Mouse (Mus musculus) MEL (cell line): ENCODE data around the gene Tubgcp6. TPM values are rescaled to one million over a fixed set of nuclear protein-coding genes. Genes with fewer than 3 reads are reported as not detected.

ENCODE experiments used
- DNase-seq: peaks from one replicate; pipeline ENCODE4 v3.0.0; 2011; ENCODE audit warnings: low read depth, low spot score
- H3K27ac ChIP-seq: 2 replicates; pipeline ENCODE4 v1.5.1; 2012; ENCODE audit warnings: low read depth, mild to moderate bottlenecking, control low read depth, low read length, moderate library complexity; ENCODE audit not compliant: control insufficient read depth
- H3K27me3 ChIP-seq, 2 experiments: fragments of 150-350 bp in 1 of 2; sonication (generic) in 1 of 2; 2 replicates each; pipeline ENCODE4 v1.6.1; 2012; ENCODE audit warnings: low read length in 2 of 2, mild to moderate bottlenecking in 2 of 2, improper control_type of control experiment in 1 of 2, moderate library complexity in 1 of 2; ENCODE audit not compliant: insufficient read depth in 2 of 2, control insufficient read depth in 1 of 2
- H3K36me3 ChIP-seq, 2 experiments: 2 replicates each; pipeline ENCODE4 v1.6.1; 2012 to 2014; ENCODE audit warnings: low read length in 2 of 2, improper control_type of control experiment in 1 of 2, inconsistent platforms in 1 of 2, mild to moderate bottlenecking in 1 of 2; ENCODE audit not compliant: insufficient read depth in 2 of 2, control insufficient read depth in 1 of 2
- H3K4me1 ChIP-seq, 2 experiments: fragments of 150-350 bp in 1 of 2; sonication (generic) in 1 of 2; 2 replicates each; pipeline ENCODE4 v1.6.1; 2012; ENCODE audit warnings: low read length in 2 of 2, improper control_type of control experiment in 1 of 2, mild to moderate bottlenecking in 1 of 2; ENCODE audit not compliant: insufficient read depth in 2 of 2, control insufficient read depth in 1 of 2
- H3K4me3 ChIP-seq, 2 experiments: fragments of 150-350 bp in 1 of 2; sonication (generic) in 1 of 2; 2 replicates each; pipeline ENCODE4 v1.5.1; 2012; ENCODE audit warnings: low read depth in 2 of 2, low read length in 2 of 2, mild to moderate bottlenecking in 2 of 2, moderate library complexity in 2 of 2, control low read depth in 1 of 2, improper control_type of control experiment in 1 of 2; ENCODE audit not compliant: control insufficient read depth in 1 of 2, insufficient read depth in 1 of 2
- H3K79me2 ChIP-seq: 2 replicates; pipeline ENCODE4 v1.6.1; 2012; ENCODE audit warnings: mild to moderate bottlenecking, low read length, moderate library complexity; ENCODE audit not compliant: control insufficient read depth, poor library complexity, insufficient read depth
- H3K9ac ChIP-seq: 2 replicates; pipeline ENCODE4 v1.6.1; 2012; ENCODE audit warnings: low read depth, mild to moderate bottlenecking, control low read depth, low read length, moderate library complexity; ENCODE audit not compliant: control insufficient read depth, poor library complexity, severe bottlenecking
- H3K9me3 ChIP-seq: fragments of 150-350 bp; sonication (generic); replicated peaks from 2 replicates; pipeline ENCODE4 v1.6.1; 2012; ENCODE audit warnings: mild to moderate bottlenecking, low read length, improper control_type of control experiment, moderate library complexity; ENCODE audit not compliant: insufficient read depth
- BHLHE40 ChIP-seq: IDR thresholded peaks from 2 replicates; pipeline ENCODE4 v1.6.1; 2012; ENCODE audit warnings: low read depth, mild to moderate bottlenecking, inconsistent platforms, low read length, improper control_type of control experiment, borderline replicate concordance
- CHD1 ChIP-seq: IDR thresholded peaks from 2 replicates; pipeline ENCODE4 v1.6.1; 2012; ENCODE audit warnings: low read depth, mild to moderate bottlenecking, inconsistent platforms, low read length, improper control_type of control experiment
- E2F4 ChIP-seq: IDR thresholded peaks from 2 replicates; pipeline ENCODE4 v1.6.1; 2011; ENCODE audit warnings: low read depth, low read length, improper control_type of control experiment, borderline replicate concordance
- ELF1 ChIP-seq: IDR thresholded peaks from 2 replicates; pipeline ENCODE4 v1.6.1; 2014; ENCODE audit warnings: low read depth, mild to moderate bottlenecking, inconsistent platforms, low read length, improper control_type of control experiment, moderate library complexity
- GABPA ChIP-seq: IDR thresholded peaks from 2 replicates; pipeline ENCODE4 v1.6.1; 2012; ENCODE audit warnings: low read depth, mild to moderate bottlenecking, inconsistent platforms, low read length, improper control_type of control experiment, moderate library complexity
- GATA1 ChIP-seq: IDR thresholded peaks from 2 replicates; pipeline ENCODE4 v1.6.1; 2011; ENCODE audit warnings: low read depth, low read length, improper control_type of control experiment
- JUND ChIP-seq: IDR thresholded peaks from 2 replicates; pipeline ENCODE4 v1.6.1; 2011; ENCODE audit warnings: low read depth, mild to moderate bottlenecking, improper control_type of control experiment, low read length
- KAT2A ChIP-seq: conservative IDR thresholded peaks from 2 replicates; pipeline ENCODE4 v1.6.1; 2012; ENCODE audit warnings: low read depth, low read length, improper control_type of control experiment, inconsistent platforms
- MAFK ChIP-seq: IDR thresholded peaks from 2 replicates; pipeline ENCODE4 v1.6.1; 2011; ENCODE audit warnings: low read depth, mild to moderate bottlenecking, low read length, improper control_type of control experiment, borderline replicate concordance
- MAX ChIP-seq: IDR thresholded peaks from 2 replicates; pipeline ENCODE4 v1.6.1; 2011; ENCODE audit warnings: low read length, improper control_type of control experiment
- MEF2A ChIP-seq: IDR thresholded peaks from 2 replicates; pipeline ENCODE4 v1.6.1; 2014; ENCODE audit warnings: low read depth, mild to moderate bottlenecking, inconsistent platforms, low read length, improper control_type of control experiment; ENCODE audit not compliant: poor library complexity, insufficient replicate concordance, severe bottlenecking; ENCODE audit errors: extremely low read depth
- MXI1 ChIP-seq: IDR thresholded peaks from 2 replicates; pipeline ENCODE4 v1.6.1; 2011; ENCODE audit warnings: mild to moderate bottlenecking, low read depth, low read length, improper control_type of control experiment
- MYB ChIP-seq: IDR thresholded peaks from 2 replicates; pipeline ENCODE4 v1.6.1; 2011; ENCODE audit warnings: mild to moderate bottlenecking, low read depth, low read length, improper control_type of control experiment
- MYC ChIP-seq: IDR thresholded peaks from 2 replicates; pipeline ENCODE4 v1.6.1; 2011; ENCODE audit warnings: low read depth, mild to moderate bottlenecking, low read length, improper control_type of control experiment, moderate library complexity
- NRF1 ChIP-seq: IDR thresholded peaks from 2 replicates; pipeline ENCODE4 v1.6.1; 2014; ENCODE audit warnings: low read depth, mild to moderate bottlenecking, inconsistent platforms, low read length, improper control_type of control experiment, moderate library complexity; ENCODE audit not compliant: poor library complexity, insufficient read depth, severe bottlenecking
- POLR2A ChIP-seq, 2 experiments: IDR thresholded peaks; 2 replicates each; pipeline ENCODE4 v1.6.1; 2011 to 2012; ENCODE audit warnings: low read length in 2 of 2, mild to moderate bottlenecking in 2 of 2, control low read depth in 1 of 2, improper control_type of control experiment in 1 of 2, low read depth in 1 of 2, moderate library complexity in 1 of 2; ENCODE audit not compliant: control insufficient read depth in 1 of 2, insufficient read depth in 1 of 2, poor library complexity in 1 of 2
- RAD21 ChIP-seq: IDR thresholded peaks from 2 replicates; pipeline ENCODE4 v1.6.1; 2011; ENCODE audit warnings: mild to moderate bottlenecking, low read depth, low read length, improper control_type of control experiment
- RCOR1 ChIP-seq: IDR thresholded peaks from 2 replicates; pipeline ENCODE4 v1.6.1; 2012; ENCODE audit warnings: low read depth, mild to moderate bottlenecking, inconsistent platforms, low read length, improper control_type of control experiment
- SIN3A ChIP-seq: IDR thresholded peaks from 2 replicates; pipeline ENCODE4 v1.6.1; 2012; ENCODE audit warnings: low read length, improper control_type of control experiment, inconsistent platforms
- TAL1 ChIP-seq: IDR thresholded peaks from 2 replicates; pipeline ENCODE4 v1.6.1; 2012; ENCODE audit warnings: mild to moderate bottlenecking, inconsistent platforms, low read length, moderate library complexity, mixed read lengths
- TBP ChIP-seq: IDR thresholded peaks from 2 replicates; pipeline ENCODE4 v1.8.0; 2011; ENCODE audit warnings: low read depth, low read length, improper control_type of control experiment
- UBTF ChIP-seq: IDR thresholded peaks from 2 replicates; pipeline ENCODE4 v1.6.1; 2012; ENCODE audit warnings: low read depth, mild to moderate bottlenecking, inconsistent platforms, low read length, improper control_type of control experiment, moderate library complexity, borderline replicate concordance; ENCODE audit not compliant: insufficient read depth
- ZKSCAN1 ChIP-seq: IDR thresholded peaks from 2 replicates; pipeline ENCODE4 v1.6.1; 2012; ENCODE audit warnings: low read depth, mild to moderate bottlenecking, inconsistent platforms, low read length, improper control_type of control experiment, moderate library complexity
- polyA plus RNA-seq, 2 experiments: library from polyadenylated mRNA; stranded (reverse) in 1 of 2; unstranded in 1 of 2; fragments of >175 nt in 1 of 2; fragments of >200 nt in 1 of 2; gene quantifications; 2 replicates each; pipeline versions ENCODE4 v1.2.1 to v1.2.4; 2012; ENCODE audit warnings: low replicate concordance in 2 of 2, low read depth in 1 of 2; ENCODE audit not compliant: insufficient read length in 2 of 2, insufficient read depth in 1 of 2, missing spikeins in 1 of 2
- total RNA-seq: library from RNA; depleted of rRNA; stranded (reverse); fragments of 300-350 nt; gene quantifications from 2 replicates; pipeline ENCODE4 v1.2.3, GENCODE M21; 2012

Gene Tubgcp6
- total and polyA plus RNA-seq, 3 experiments, result 17.5 to 25.3 TPM; not detected in 1

DNA sequence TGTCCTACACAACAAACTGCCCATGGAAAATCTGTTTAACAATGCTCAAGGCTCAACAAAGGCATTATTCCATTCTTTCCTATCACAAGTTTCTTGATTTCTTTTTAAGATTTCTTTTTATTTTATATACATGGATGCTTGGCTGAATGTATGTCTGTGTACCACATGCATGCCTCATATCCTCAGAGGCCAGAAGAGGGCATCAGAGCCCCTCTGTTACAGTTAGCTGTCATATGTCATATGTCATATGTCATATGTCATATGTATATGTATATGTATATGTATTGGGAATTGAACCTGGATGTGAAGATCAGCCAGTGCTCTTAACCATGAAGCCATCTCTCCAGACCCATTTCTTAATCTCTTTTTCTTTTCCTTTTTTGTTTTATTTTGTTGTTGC, 4.9 kb downstream of the Tubgcp6 start (continued):
- TF ChIP-seq SIN3A (peak; percentile 23; the same call in 1 of the 2 replicates), POLR2A (IDR thresholded peaks at IDR 0.05; ENCODE audit: control insufficient read depth in 1 of 2, insufficient read depth in 1 of 2, low read depth in 1 of 2, low read length in 2 of 2, poor library complexity in 1 of 2) (no peak), MYB (no peak), BHLHE40 (no peak), KAT2A (no peak), MEF2A (no peak)

GRCm38 (mm10) chr15:89110147-89110546, 12.8 kb downstream of the Tubgcp6 start:
- H3K4me3 ChIP-seq, result no peak overlapping the region
- no peak overlapping the region for H3K27ac ChIP-seq
- no peaks in the 10 kb centered on the region for H3K27me3 ChIP-seq
- no peak for TF ChIP-seq BHLHE40
- TF ChIP-seq MAFK, result no peak
- TF ChIP-seq MAX, result no peak
- no peak for TF ChIP-seq RCOR1
- no peak for TF ChIP-seq TBP
- no peak for TF ChIP-seq NRF1
- TF ChIP-seq MXI1, result no peak
- TF ChIP-seq GATA1, result no peak
- no peak for TF ChIP-seq ELF1
- no peak for TF ChIP-seq GABPA
- TF ChIP-seq RAD21, result no peak
- TF ChIP-seq SIN3A, result no peak
- no peak for TF ChIP-seq JUND
- no peak for TF ChIP-seq MYC
- TF ChIP-seq E2F4, result no peak
- no peak for TF ChIP-seq TAL1
- TF ChIP-seq UBTF, result no peak
- no peak for TF ChIP-seq CHD1
- no peak for TF ChIP-seq POLR2A (IDR thresholded peaks at IDR 0.05; ENCODE audit: control insufficient read depth in 1 of 2, insufficient read depth in 1 of 2, low read depth in 1 of 2, low read length in 2 of 2, poor library complexity in 1 of 2)
- no peak for TF ChIP-seq ZKSCAN1
- no peaks in the 10 kb centered on the region for H3K79me2 ChIP-seq
- H3K4me1 ChIP-seq, result peaks cover 0 to 2% of the 10 kb centered on the region in 2 experiments; a peak in 1 of 4 replicates
- DNase-seq, result no peak
- H3K36me3 ChIP-seq, result peaks cover 2 to 4% of the 10 kb centered on the region in 2 experiments; a peak in 3 of 4 replicates
- no peak overlapping the region for H3K9ac ChIP-seq
- no peaks in the 10 kb centered on the region for H3K9me3 ChIP-seq
